Mouse (Mus musculus) heart, embryonic 11.5 days (tissue): ENCODE data around the gene Fiz1. TPM values are rescaled to one million over a fixed set of nuclear protein-coding genes. Genes with fewer than 3 reads are reported as not detected.

Experiments used
- ATAC-seq: fragments of 200-750 bp; cut with Nextera tagmentation; replicated peaks from 2 replicates; pipeline ENCODE4 v1.8.0; 2017; ENCODE audit warnings: moderate library complexity; ENCODE audit not compliant: insufficient number of reproducible peaks, low FRiP score, low TSS enrichment
- H3K27ac ChIP-seq: fragments of 300-500 bp; sonication (generic); 2 replicates; pipeline ENCODE4 v1.5.1; 2014; ENCODE audit warnings: mild to moderate bottlenecking, low read depth, low read length
- H3K27me3 ChIP-seq: fragments of 300-500 bp; sonication (generic); 2 replicates; pipeline ENCODE4 v1.6.1; 2014; ENCODE audit warnings: mild to moderate bottlenecking, low read length, mixed read lengths; ENCODE audit not compliant: control insufficient read depth, insufficient read depth
- H3K36me3 ChIP-seq: fragments of 300-500 bp; sonication (generic); 2 replicates; pipeline ENCODE4 v1.6.1; 2014; ENCODE audit warnings: mild to moderate bottlenecking, low read length, moderate library complexity, mixed read lengths; ENCODE audit not compliant: control insufficient read depth, insufficient read depth
- H3K4me1 ChIP-seq: fragments of 300-500 bp; sonication (generic); 2 replicates; pipeline ENCODE4 v1.6.1; 2014; ENCODE audit warnings: low read length; ENCODE audit not compliant: control insufficient read depth, insufficient read depth
- H3K4me2 ChIP-seq: fragments of 300-500 bp; sonication (generic); 2 replicates; pipeline ENCODE4 v1.6.1; 2014; ENCODE audit warnings: mild to moderate bottlenecking, moderate library complexity
- H3K4me3 ChIP-seq: fragments of 300-500 bp; sonication (generic); 2 replicates; pipeline ENCODE4 v1.5.1; 2014; ENCODE audit warnings: low read depth, low read length
- H3K9ac ChIP-seq: fragments of 300-500 bp; sonication (generic); 2 replicates; pipeline ENCODE4 v1.6.1; 2014; ENCODE audit warnings: mild to moderate bottlenecking, low read depth, low read length, moderate library complexity
- H3K9me3 ChIP-seq: fragments of 300-500 bp; sonication (generic); replicated peaks from 2 replicates; pipeline ENCODE4 v1.6.1; 2016; ENCODE audit warnings: low read length; ENCODE audit not compliant: control insufficient read depth
- WGBS: fragments of 180-500 bp; shearing (Covaris S2); extraction: QIAGEN DNeasy Blood & Tissue Kit; methylation state at CpG from one replicate; pipeline ENCODE4 v1.1.7; 2014; ENCODE audit not compliant: insufficient replicate concordance; 5-methylcytosine and 5-hydroxymethylcytosine counted together
- polyA plus RNA-seq: library from polyadenylated mRNA; unstranded; fragments of >200 nt; fragmentation: Nextera tagmentation; extraction: Ambion mirVana; gene quantifications from 2 replicates; pipeline ENCODE4 v1.2.1, GENCODE M21; 2014

Gene Fiz1
- polyA plus RNA-seq, 1 experiment from 2014 or later: 25.5 TPM

DNA sequence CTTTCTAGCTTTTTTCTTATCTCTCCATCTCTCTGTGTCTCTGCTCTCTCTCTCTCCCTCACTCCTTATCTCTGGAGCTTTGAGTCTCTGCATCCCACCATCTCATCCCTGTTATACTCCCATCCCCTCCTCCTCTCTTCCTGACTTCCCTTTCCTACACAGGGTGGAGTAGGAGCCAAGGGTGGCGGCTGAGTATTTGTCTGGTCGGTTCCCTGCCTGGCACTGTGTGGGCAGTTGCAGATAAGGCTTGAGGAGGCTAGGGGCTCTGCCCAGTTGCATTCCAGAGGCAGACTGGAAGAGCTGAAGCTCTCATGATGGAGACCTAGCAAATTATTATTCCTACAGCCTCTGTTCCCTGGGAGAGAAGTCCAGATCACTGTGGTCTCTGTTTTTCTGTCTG lies 26.2 kb downstream of the Fiz1 start:
- H3K27ac ChIP-seq: no peak overlapping the region
- H3K36me3 ChIP-seq: peaks cover 7% of the 10 kb centered on the region
- no peak overlapping the region for H3K9ac ChIP-seq
- no peaks in the 10 kb centered on the region for H3K4me1 ChIP-seq
- peaks cover 12% of the 10 kb centered on the region for H3K27me3 ChIP-seq
- peaks cover 3% of the 10 kb centered on the region; the same call in 1 of the 2 replicates for H3K9me3 ChIP-seq
- no peak overlapping the region for H3K4me2 ChIP-seq
- ATAC-seq: no peak
- whole genome bisulfite sequencing: 46% methylated on average over 2 of the region's 2 CpGs
- H3K4me3 ChIP-seq: no peak overlapping the region

DNA sequence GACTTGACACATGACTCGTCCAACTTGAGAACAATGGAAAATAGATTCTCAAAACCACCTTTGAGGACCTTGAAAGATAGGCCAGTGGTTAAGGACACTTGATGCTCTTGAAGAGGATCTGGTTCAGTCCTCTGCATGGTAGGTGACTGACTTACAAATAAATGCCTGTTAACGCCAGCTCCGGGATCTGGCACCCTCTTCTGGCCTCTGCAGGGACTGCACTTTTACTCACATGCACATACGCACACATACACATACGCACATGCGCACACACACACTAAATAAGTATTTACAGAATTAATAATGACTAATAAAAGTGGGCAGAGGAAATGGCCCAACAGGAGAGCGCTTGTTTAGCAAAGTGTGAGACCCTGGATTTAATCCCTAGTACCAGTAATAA lies 37.7 kb downstream of the Fiz1 start:
- Histone ChIP-seq H3K27ac (no peak overlapping the region), H3K4me3 (no peak overlapping the region), H3K4me2 (no peak overlapping the region), H3K9ac (no peak overlapping the region), H3K9me3 (peaks cover 2% of the 10 kb centered on the region), H3K4me1 (peaks cover 4% of the 10 kb centered on the region; the same call in 1 of the 2 replicates), H3K27me3 (no peaks in the 10 kb centered on the region), H3K36me3 (no peaks in the 10 kb centered on the region)
- ATAC-seq: no peak
- 82% methylated on average over 7 of the region's 7 CpGs for WGBS

DNA sequence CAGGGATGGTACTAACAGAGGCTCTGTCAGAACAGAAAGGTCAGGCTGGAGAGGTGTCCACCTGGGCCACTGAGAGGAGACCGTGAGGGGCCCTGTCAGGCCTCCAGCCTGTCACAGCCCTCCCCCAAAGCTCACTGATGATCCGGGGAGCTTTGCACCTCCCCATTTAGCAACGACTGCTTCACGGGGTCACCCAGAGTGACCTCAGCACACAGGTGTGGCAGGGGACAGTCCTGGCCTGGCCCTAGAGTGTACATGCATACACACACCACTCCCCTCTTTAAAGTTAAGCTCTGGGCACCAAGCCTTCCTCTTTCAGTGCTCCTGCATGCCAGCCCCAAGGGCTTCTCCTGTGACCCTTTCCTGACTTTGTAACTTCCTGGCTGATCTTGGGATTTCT lies 39.0 kb downstream of the Fiz1 start:
- 50% methylated on average over 4 of the region's 4 CpGs for WGBS
- Histone ChIP-seq H3K36me3 (no peaks in the 10 kb centered on the region), H3K9me3 (peaks cover 2% of the 10 kb centered on the region), H3K27me3 (no peaks in the 10 kb centered on the region), H3K4me2 (no peak overlapping the region), H3K27ac (no peak overlapping the region), H3K4me3 (no peak overlapping the region), H3K9ac (no peak overlapping the region), H3K4me1 (peaks cover 4% of the 10 kb centered on the region; the same call in 1 of the 2 replicates)
- no peak for ATAC-seq

DNA sequence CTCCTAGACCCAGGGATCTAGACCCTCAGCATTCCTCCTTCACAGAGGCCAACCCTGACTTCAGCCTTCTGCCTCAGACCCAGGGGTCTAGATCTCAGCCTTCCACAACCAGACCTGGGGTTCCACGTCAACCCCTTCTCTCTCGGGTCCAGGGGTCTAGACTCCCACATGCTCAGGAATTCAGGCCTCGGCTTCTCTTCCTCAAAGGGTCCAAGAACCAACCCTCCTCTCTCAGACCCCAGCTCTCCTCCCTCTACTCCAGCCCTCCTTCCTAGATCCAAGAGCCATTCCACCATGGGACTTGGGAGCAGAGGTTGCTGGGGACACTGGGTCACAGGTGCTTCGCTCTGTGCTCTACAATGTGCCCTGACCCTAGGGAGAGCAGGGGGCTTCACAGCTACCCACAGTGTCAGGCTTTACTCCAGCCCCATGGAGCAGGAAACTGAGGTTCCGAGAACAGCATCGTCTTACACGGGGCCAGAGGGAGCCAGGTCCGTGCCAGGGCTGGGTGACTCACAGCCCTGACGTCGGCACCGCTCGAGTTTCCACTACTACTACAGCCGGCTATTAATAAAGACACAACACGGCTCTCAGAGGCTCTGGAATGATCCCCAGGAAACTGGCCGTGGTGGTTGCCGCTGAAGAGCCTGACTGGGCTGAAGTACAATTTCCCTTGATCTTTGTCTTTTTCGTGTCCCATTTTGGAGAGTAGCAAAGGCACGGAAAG lies 42.0 kb downstream of the Fiz1 start:
- peak overlapping the region; percentile 69 for H3K27ac ChIP-seq
- H3K36me3 ChIP-seq: no peaks in the 10 kb centered on the region
- peaks cover 4% of the 10 kb centered on the region; the same call in 1 of the 2 replicates for H3K4me1 ChIP-seq
- ATAC-seq: 0 out of 2 replicates have a peak, but pooled peaks have one; percentile 23
- no peak overlapping the region for H3K4me3 ChIP-seq
- H3K27me3 ChIP-seq: no peaks in the 10 kb centered on the region
- no peak overlapping the region for H3K9ac ChIP-seq
- WGBS: 49% methylated on average over 18 of the region's 18 CpGs
- no peak overlapping the region for H3K4me2 ChIP-seq
- H3K9me3 ChIP-seq: peaks cover 2% of the 10 kb centered on the region

DNA sequence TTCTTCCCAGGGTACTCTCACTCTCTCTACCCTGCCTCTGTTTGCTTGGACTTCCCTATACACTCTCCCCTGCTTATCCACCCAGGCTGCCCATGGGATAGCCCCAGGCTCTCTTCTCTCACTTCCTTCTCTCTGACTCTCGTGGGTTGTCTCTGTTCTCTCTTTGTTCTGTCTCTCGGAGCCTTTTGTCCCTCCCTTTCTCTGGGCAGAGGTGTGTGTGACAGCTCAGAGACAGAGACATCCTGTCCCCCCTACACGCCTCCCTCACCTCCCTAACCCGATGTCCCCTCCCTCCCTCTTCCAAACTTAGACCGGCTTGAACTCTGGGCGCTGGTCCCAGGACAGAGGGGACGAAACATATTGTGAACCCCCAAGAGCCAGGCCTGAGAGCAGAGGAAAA lies 42.8 kb downstream of the Fiz1 start:
- H3K36me3 ChIP-seq: no peaks in the 10 kb centered on the region
- H3K27ac ChIP-seq: no peak overlapping the region
- no peak overlapping the region for H3K4me3 ChIP-seq
- 16% methylated on average over 7 of the region's 7 CpGs for WGBS
- ATAC-seq: no peak
- H3K27me3 ChIP-seq: no peaks in the 10 kb centered on the region
- no peak overlapping the region for H3K4me2 ChIP-seq
- H3K4me1 ChIP-seq: peaks cover 4% of the 10 kb centered on the region; the same call in 1 of the 2 replicates
- H3K9ac ChIP-seq: no peak overlapping the region
- no peaks in the 10 kb centered on the region; the same call in 1 of the 2 replicates for H3K9me3 ChIP-seq

DNA sequence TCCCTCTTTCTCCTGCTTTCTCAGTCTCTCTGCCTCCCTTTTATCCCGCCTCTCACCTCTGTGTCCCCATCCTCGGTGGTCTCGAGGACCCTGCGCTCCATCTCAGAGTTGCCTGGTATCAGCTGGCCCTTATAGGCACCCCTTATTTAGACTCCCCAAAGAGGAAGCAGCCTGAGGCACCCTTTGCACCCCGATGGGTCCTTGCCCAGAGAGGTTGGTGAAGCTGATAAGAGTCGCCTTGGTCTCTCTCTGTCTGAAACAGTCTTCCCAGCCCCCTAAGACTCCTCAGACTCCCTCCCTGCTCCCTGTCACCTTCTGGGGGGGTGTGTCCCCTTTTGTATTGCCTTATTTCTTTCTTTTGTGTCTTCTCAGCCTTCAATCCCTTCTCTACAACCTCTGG lies 43.4 kb downstream of the Fiz1 start, which contains the start of gene Sbk3:
Gene Sbk3, minus strand, starts transcription at position 101 of the 400 bp plus-strand sequence.
- H3K27me3 ChIP-seq: no peaks in the 10 kb centered on the region
- no peak for ATAC-seq
- peaks cover 4% of the 10 kb centered on the region; the same call in 1 of the 2 replicates for H3K4me1 ChIP-seq
- no peak within 1 kb of the TSS for H3K4me3 ChIP-seq
- WGBS: 38% methylated on average over 6 of the region's 6 CpGs
- H3K27ac ChIP-seq: no peak within 1 kb of the TSS
- H3K9ac ChIP-seq: no peak within 1 kb of the TSS
- H3K4me2 ChIP-seq: no peak within 1 kb of the TSS
- no peaks in the 10 kb centered on the region for H3K9me3 ChIP-seq
- H3K36me3 ChIP-seq: no peaks in the 10 kb centered on the region

DNA sequence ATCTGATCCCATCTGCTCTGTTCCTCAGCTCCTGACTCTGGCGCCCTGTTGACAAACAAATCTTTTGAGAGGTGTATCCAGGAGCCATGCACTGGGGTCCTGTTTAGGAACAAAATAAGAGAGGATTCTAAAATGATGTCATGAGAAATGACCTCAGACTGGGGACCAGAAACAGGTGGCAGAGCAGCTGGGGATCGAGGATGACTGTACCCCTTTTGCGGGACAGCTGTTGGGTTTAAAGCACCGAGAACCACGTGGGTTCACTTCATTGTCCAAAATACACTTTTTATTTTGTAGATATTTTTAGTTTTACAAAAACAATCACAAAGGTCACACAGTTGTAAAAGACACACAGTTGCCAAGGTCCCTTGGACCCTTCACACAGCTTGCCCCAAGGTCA lies 49.5 kb downstream of the Fiz1 start:
- Histone ChIP-seq H3K27ac (no peak overlapping the region), H3K9ac (no peak overlapping the region), H3K4me2 (no peak overlapping the region), H3K36me3 (no peaks in the 10 kb centered on the region), H3K27me3 (no peaks in the 10 kb centered on the region), H3K4me3 (no peak overlapping the region), H3K9me3 (no peaks in the 10 kb centered on the region), H3K4me1 (peaks cover 3% of the 10 kb centered on the region; the same call in 1 of the 2 replicates)
- no peak for ATAC-seq
- WGBS: 67% methylated on average over 5 of the region's 5 CpGs

DNA sequence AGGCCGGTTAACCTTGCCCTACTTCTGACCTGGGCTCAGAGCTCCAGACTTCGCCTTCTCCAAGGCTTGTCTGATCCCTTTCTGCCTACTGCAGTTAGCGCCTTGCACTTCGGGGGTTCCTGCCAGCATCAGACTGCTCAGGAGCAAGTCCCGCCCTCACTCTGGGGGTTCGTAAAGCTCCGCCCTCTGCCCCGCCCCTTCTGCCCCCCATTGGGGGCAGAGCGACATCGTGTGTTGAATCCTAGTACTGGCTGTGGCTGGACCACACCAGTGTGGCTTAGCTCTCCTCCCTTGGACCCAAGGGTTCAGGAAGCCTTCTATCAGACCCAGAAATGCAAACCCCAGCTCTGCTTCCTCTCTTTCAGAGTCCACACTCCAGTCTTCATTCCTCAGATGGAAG lies 50.2 kb downstream of the Fiz1 start, which contains the start of gene Sbk2:
Gene Sbk2, minus strand, starts transcription at position 135 of the 400 bp plus-strand sequence.
- Histone ChIP-seq H3K9ac (peak within 1 kb of the TSS; percentile 28; the same call in 1 of the 2 replicates), H3K27me3 (no peaks in the 10 kb centered on the region), H3K9me3 (no peaks in the 10 kb centered on the region), H3K4me1 (peaks cover 3% of the 10 kb centered on the region; the same call in 1 of the 2 replicates), H3K4me3 (0 out of 2 replicates have a peak within 1 kb of the TSS, but pooled peaks have one; percentile 10), H3K4me2 (peak within 1 kb of the TSS; percentile 45), H3K36me3 (no peaks in the 10 kb centered on the region), H3K27ac (no peak within 1 kb of the TSS)
- peak; percentile 66 for ATAC-seq
- 5% methylated on average over 10 of the region's 10 CpGs for WGBS
